Mouse (Mus musculus): ENCODE measurements around the gene Psmb7.

- TF ChIP-seq POLR2A (IDR thresholded peaks at IDR 0.05; ENCODE audit: borderline replicate concordance, low read depth, low read length) (no peak), CTCF (IDR thresholded peaks at IDR 0.05; ENCODE audit: low read depth, low read length) (no peak)
Measured at GRCm38 (mm10) chr2:38650340-38650739, 6.5 kb upstream of the Psmb7 start.
